Mouse (Mus musculus): ENCODE measurements around the gene Tapbp. TPM values are rescaled to one million over a fixed set of nuclear protein-coding genes. Genes with fewer than 3 reads are reported as not detected.
"Not testable (repeated sequence)": the region's sequence is repeated elsewhere in the genome, so short reads cannot be mapped to it uniquely, and the experiment has no call there.

Gene Tapbp
- 10 to 100 TPM; 34.0 to 44.4 TPM for total RNA-seq (2021)
- long read RNA-seq, experiment 1, transcript Tapbp-201 (8 exons, 2,898 nt), result major isoform, 42 of 82 reads
- long read RNA-seq, experiment 1, transcript Tapbp-206 (8 exons, 2,589 nt), result minor isoform, 30 of 82 reads
- long read RNA-seq, experiment 1, partial matches to known transcripts, result 5 of 82 reads
- long read RNA-seq, experiment 1, other reads (novel, unspliced or antisense), result 4 of 82 reads
- long read RNA-seq, experiment 2, transcript Tapbp-201 (8 exons, 2,898 nt), result major isoform, 28 of 67 reads
- long read RNA-seq, experiment 2, transcript Tapbp-206 (8 exons, 2,589 nt), result minor isoform, 25 of 67 reads
- long read RNA-seq, experiment 2, partial matches to known transcripts, result 9 of 67 reads
- long read RNA-seq, experiment 2, other reads (novel, unspliced or antisense), result 4 of 67 reads

- Histone ChIP-seq H3K4me3 (peak within 1 kb of the TSS; percentile 82), H3K27ac (peak within 1 kb of the TSS; percentile 87)
- peak; percentile 96 for DNase-seq
- no peak for TF ChIP-seq CTCF (IDR thresholded peaks at IDR 0.05)
- intact Hi-C loops (cut with DNase I), result no loop called here
These were observed at the start of gene Tapbp, which contains the start of gene Zbtb22 for GRCm38 (mm10) chr17:33915671-33916250. Tapbp (plus strand) TSS chr17:33915899. Zbtb22 (plus strand) TSS chr17:33915904.

- H3K27ac ChIP-seq, result peak within 1 kb of the TSS; percentile 73
- intact Hi-C loops (cut with DNase I); DNase-seq: not testable (repeated sequence)
- peak within 1 kb of the TSS; percentile 50 for H3K4me3 ChIP-seq
These were observed 42.2 kb upstream of the Tapbp start, which contains the start of gene Gm7029 for GRCm38 (mm10) chr17:33873537-33873936. Gm7029 (plus strand) TSS chr17:33873837.

- intact Hi-C loops (cut with DNase I), result no loop called here
- Histone ChIP-seq H3K4me3 (peak overlapping the region; percentile 50), H3K27ac (peak overlapping the region; percentile 73)
- no peak for DNase-seq
- TF ChIP-seq CTCF (IDR thresholded peaks at IDR 0.05), result no peak
These were observed 41.3 kb upstream of the Tapbp start for GRCm38 (mm10) chr17:33874411-33874810.

- peak; percentile 20; the same call in 1 of the 2 replicates for TF ChIP-seq CTCF (IDR thresholded peaks at IDR 0.05)
- DNase-seq, result not testable (repeated sequence)
These were observed 39.9 kb upstream of the Tapbp start for GRCm38 (mm10) chr17:33875797-33876196.

GRCm38 (mm10) chr17:33884320-33884719 lies 31.4 kb upstream of the Tapbp start:
- H3K4me3 ChIP-seq; intact Hi-C loops (cut with DNase I); H3K27ac ChIP-seq; DNase-seq: not testable (repeated sequence)

More at GRCm38 (mm10) chr17:33875797-33876196, 39.9 kb upstream of the Tapbp start:
- intact Hi-C loops (cut with DNase I); H3K27ac ChIP-seq; H3K4me3 ChIP-seq: not testable (repeated sequence)

- DNase-seq; H3K27ac ChIP-seq; intact Hi-C loops (cut with DNase I); H3K4me3 ChIP-seq: not testable (repeated sequence)
These were observed 27.9 kb upstream of the Tapbp start for GRCm38 (mm10) chr17:33887802-33888201.

- H3K4me3 ChIP-seq; intact Hi-C loops (cut with DNase I); H3K27ac ChIP-seq; DNase-seq: not testable (repeated sequence)
These were observed 27.5 kb upstream of the Tapbp start for GRCm38 (mm10) chr17:33888230-33888629.

GRCm38 (mm10) chr17:33889941-33890532 lies 25.7 kb upstream of the Tapbp start:
- intact Hi-C loops (cut with DNase I); DNase-seq: not testable (repeated sequence)
- peak overlapping the region; percentile 88 for H3K4me3 ChIP-seq
- 0 out of 2 replicates have a peak overlapping the region, but pooled peaks have one; percentile 24 for H3K27ac ChIP-seq

- intact Hi-C loops (cut with DNase I), result no loop called here
- DNase-seq, result peak; percentile 99
- Histone ChIP-seq H3K4me3 (peak within 1 kb of the TSS; percentile 88), H3K27ac (peak within 1 kb of the TSS; percentile 73)
- no peak; the same call in none of the 2 replicates for TF ChIP-seq CTCF (IDR thresholded peaks at IDR 0.05)
These were observed 25.1 kb upstream of the Tapbp start, which contains the start of gene Kifc1 for GRCm38 (mm10) chr17:33890533-33891059. Kifc1 (minus strand) TSS chr17:33890661.

- DNase-seq, result no peak
- intact Hi-C loops (cut with DNase I), result no loop called here
- Histone ChIP-seq H3K27ac (no peak overlapping the region), H3K4me3 (no peak overlapping the region)
- no peak for TF ChIP-seq CTCF (IDR thresholded peaks at IDR 0.05)
These were observed 24.3 kb upstream of the Tapbp start for GRCm38 (mm10) chr17:33891357-33891756.

- H3K27ac ChIP-seq; H3K4me3 ChIP-seq; DNase-seq; intact Hi-C loops (cut with DNase I): not testable (repeated sequence)
- peak; percentile 44 for TF ChIP-seq CTCF (IDR thresholded peaks at IDR 0.05)
These were observed 23.8 kb upstream of the Tapbp start for GRCm38 (mm10) chr17:33891892-33892291.

- no peak overlapping the region for H3K4me3 ChIP-seq
- no peak for DNase-seq
- TF ChIP-seq CTCF (IDR thresholded peaks at IDR 0.05), result no peak
- H3K27ac ChIP-seq, result no peak overlapping the region
- intact Hi-C loops (cut with DNase I), result no loop called here
These were observed 23.3 kb upstream of the Tapbp start for GRCm38 (mm10) chr17:33892429-33892828.

GRCm38 (mm10) chr17:33893011-33893410 lies 22.7 kb upstream of the Tapbp start:
- H3K4me3 ChIP-seq; DNase-seq; intact Hi-C loops (cut with DNase I); H3K27ac ChIP-seq: not testable (repeated sequence)
